In the genomic region with DNA sequence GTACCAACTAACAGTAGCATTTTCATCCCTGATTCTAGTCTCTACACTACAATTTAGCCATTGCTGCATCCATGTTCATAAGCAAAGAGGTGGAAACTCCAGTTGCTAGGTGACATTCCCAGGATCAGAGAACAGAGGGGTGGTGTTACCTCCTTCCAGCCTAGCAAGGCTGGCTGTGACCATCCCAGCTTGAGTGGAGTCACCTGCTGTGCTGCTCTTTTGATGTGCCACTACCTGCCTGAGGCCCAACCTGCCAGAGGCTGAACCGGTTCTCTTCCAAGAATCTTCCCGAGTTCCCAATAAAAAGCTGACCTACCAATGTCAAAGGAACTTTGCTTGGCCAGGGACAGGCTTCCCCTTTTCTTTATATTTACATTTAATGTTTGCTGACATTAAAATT, we compare ENCODE assay signal across 24 mouse cellular contexts.
DNase-seq lines count a peak whose midpoint lies in the region; ATAC-seq and TF ChIP-seq lines count a peak whose summit lies in the region.
"Had no signal": no experiment of that assay in that cellular context is flagged by ENCODE, and none has a peak within 500 bp of the region (broad histone marks: within the 10 kb centered on the region; RNA-seq: fewer than 3 reads in every experiment).

No protein-coding gene starts in this region.

- no peaks in the 10 kb centered on the region for H3K4me1 ChIP-seq in intestine, embryonic 15.5 days (replicated peaks)
- H3K4me1 ChIP-seq in thymus, adult 2 months (replicated peaks; ENCODE audit: control insufficient read depth, insufficient read depth, low read length), result no peaks in the 10 kb centered on the region
- H3K4me1 ChIP-seq: embryonic facial prominence, embryonic 13.5 days; embryonic facial prominence, embryonic 15.5 days; forebrain, embryonic 10.5 days; forebrain, embryonic 12.5 days had no signal

- no peak for TF ChIP-seq POLR2A in thymus, adult 2 months (IDR thresholded peaks at IDR 0.05; ENCODE audit: control insufficient read depth, extremely low read depth, insufficient read depth, low read length, poor library complexity)

- no peak overlapping the region for H3K4me3 ChIP-seq in intestine, embryonic 15.5 days (replicated peaks)
- no peak overlapping the region for H3K4me3 ChIP-seq in thymus, adult 2 months (ENCODE audit: control insufficient read depth, insufficient read depth, low read length)
- H3K4me3 ChIP-seq: embryonic facial prominence, embryonic 13.5 days; embryonic facial prominence, embryonic 15.5 days; erythroblast, embryonic 14.5 days; forebrain, embryonic 10.5 days; forebrain, embryonic 12.5 days had no signal

- no peak for TF ChIP-seq CTCF in thymus, adult 2 months (IDR thresholded peaks at IDR 0.05; ENCODE audit: borderline replicate concordance, control insufficient read depth, extremely low read depth, insufficient read depth, low read length, poor library complexity)

- no peak overlapping the region for H3K4me2 ChIP-seq in intestine, embryonic 15.5 days (replicated peaks)
- H3K4me2 ChIP-seq: embryonic facial prominence, embryonic 13.5 days; embryonic facial prominence, embryonic 15.5 days; forebrain, embryonic 12.5 days had no signal

- no peak overlapping the region for H3K9ac ChIP-seq in intestine, embryonic 15.5 days
- H3K9ac ChIP-seq: embryonic facial prominence, embryonic 13.5 days; embryonic facial prominence, embryonic 15.5 days; forebrain, embryonic 12.5 days had no signal

- peak; percentile 62 for DNase-seq in ES-CJ7 (ENCODE audit: low read depth, low spot score)
- peak; percentile 77 for DNase-seq in R1 (ENCODE audit: low read depth, low spot score)
- DNase-seq in cerebellum, adult 8-10 months, result no peak
- DNase-seq in thymus, adult 2 months, result no peak
- DNase-seq: adrenal gland, adult 8-10 months; adrenal gland, postnatal 14 days; adrenal gland, postnatal 36 days; cerebellum, adult 11-12 months; cerebellum, adult 2 months; cerebellum, adult 9-11 months; cerebellum, postnatal 14 days; cerebellum, postnatal 36 days; embryo, embryonic 11 days had no signal

- no peaks in the 10 kb centered on the region for H3K36me3 ChIP-seq in intestine, embryonic 15.5 days
- H3K36me3 ChIP-seq in thymus, adult 2 months (ENCODE audit: control insufficient read depth, insufficient read depth, low read length), result no peaks in the 10 kb centered on the region
- H3K36me3 ChIP-seq: embryonic facial prominence, embryonic 13.5 days; embryonic facial prominence, embryonic 15.5 days; forebrain, embryonic 10.5 days; forebrain, embryonic 12.5 days; G1E had no signal

- no peak for ATAC-seq in intestine, embryonic 15.5 days
- ATAC-seq: activated CD4-positive, CD25-positive, alpha-beta regulatory T cell, adult 4 months; forebrain, embryonic 14.5 days; forebrain, embryonic 16.5 days; Patski had no signal

- no peaks in the 10 kb centered on the region for H3K27me3 ChIP-seq in intestine, embryonic 15.5 days (replicated peaks)
- no peaks in the 10 kb centered on the region for H3K27me3 ChIP-seq in thymus, adult 2 months (ENCODE audit: control insufficient read depth, insufficient read depth, low read length)
- H3K27me3 ChIP-seq: embryonic facial prominence, embryonic 13.5 days; embryonic facial prominence, embryonic 15.5 days; forebrain, embryonic 12.5 days had no signal

- no peaks in the 10 kb centered on the region for H3K9me3 ChIP-seq in intestine, embryonic 15.5 days
- H3K9me3 ChIP-seq: embryonic facial prominence, embryonic 13.5 days; embryonic facial prominence, embryonic 15.5 days; forebrain, embryonic 10.5 days; forebrain, embryonic 12.5 days had no signal

- WGBS in intestine, embryonic 15.5 days, result 24% methylated on average over 2 of the region's 2 CpGs
- 48% methylated on average over 2 of the region's 2 CpGs for WGBS in thymus, adult 2 months

- no peak overlapping the region for H3K27ac ChIP-seq in intestine, embryonic 15.5 days
- H3K27ac ChIP-seq in thymus, adult 2 months (ENCODE audit: control insufficient read depth, insufficient read depth, low read length), result no peak overlapping the region
- H3K27ac ChIP-seq: embryonic facial prominence, embryonic 13.5 days; embryonic facial prominence, embryonic 15.5 days; forebrain, embryonic 10.5 days; forebrain, embryonic 12.5 days had no signal

Comparison
In these comparisons a context has a peak if more than half of its experiments do, and no peak if none do; other contexts are left out.
1. DNase-seq: peak in ES-CJ7 (single experiment) and R1 (single experiment); none in cerebellum, adult 8-10 months (single experiment) and thymus, adult 2 months (single experiment).